Mouse (Mus musculus) olfactory bulb, adult 2 months (tissue): ENCODE results near the gene Clrn1. TPM values are rescaled to one million over a fixed set of nuclear protein-coding genes. Genes with fewer than 3 reads are reported as not detected.

ENCODE experiments used
- H3K27ac ChIP-seq: fragments of 200-500 bp; 2 replicates; pipeline ENCODE4 v1.5.1; 2012; ENCODE audit warnings: low read depth, low read length; ENCODE audit not compliant: insufficient read depth
- H3K4me1 ChIP-seq: fragments of 200-500 bp; 2 replicates; pipeline ENCODE4 v1.6.1; 2012; ENCODE audit warnings: low read length; ENCODE audit not compliant: control insufficient read depth, insufficient read depth
- H3K4me3 ChIP-seq: fragments of 200-500 bp; 2 replicates; pipeline ENCODE4 v1.5.1; 2012; ENCODE audit warnings: mild to moderate bottlenecking, low read depth, low read length, moderate library complexity; ENCODE audit not compliant: insufficient read depth
- CTCF ChIP-seq: fragments of 200-500 bp; IDR thresholded peaks from 2 replicates; pipeline ENCODE4 v1.5.1; 2012; ENCODE audit warnings: low read depth, mild to moderate bottlenecking, low read length, moderate library complexity; ENCODE audit not compliant: insufficient read depth
- POLR2A ChIP-seq: fragments of 200-500 bp; IDR thresholded peaks from 2 replicates; pipeline ENCODE4 v1.6.1; 2012; ENCODE audit warnings: mild to moderate bottlenecking, low read depth, low read length, moderate library complexity; ENCODE audit not compliant: insufficient read depth
- WGBS: fragments of 180-500 bp; shearing (Covaris S2); methylation state at CpG from one replicate; pipeline ENCODE4 v1.1.7; 2018; 5-methylcytosine and 5-hydroxymethylcytosine counted together
- polyA plus RNA-seq: library from polyadenylated mRNA; stranded (reverse); fragments of >200 nt; gene quantifications from 2 replicates; pipeline ENCODE4 v1.2.4, GENCODE M21; 2012; ENCODE audit warnings: low replicate concordance; ENCODE audit not compliant: missing spikeins, insufficient read depth, insufficient read length

Gene Clrn1
- polyA plus RNA-seq, 1 experiment, result not detected

DNA sequence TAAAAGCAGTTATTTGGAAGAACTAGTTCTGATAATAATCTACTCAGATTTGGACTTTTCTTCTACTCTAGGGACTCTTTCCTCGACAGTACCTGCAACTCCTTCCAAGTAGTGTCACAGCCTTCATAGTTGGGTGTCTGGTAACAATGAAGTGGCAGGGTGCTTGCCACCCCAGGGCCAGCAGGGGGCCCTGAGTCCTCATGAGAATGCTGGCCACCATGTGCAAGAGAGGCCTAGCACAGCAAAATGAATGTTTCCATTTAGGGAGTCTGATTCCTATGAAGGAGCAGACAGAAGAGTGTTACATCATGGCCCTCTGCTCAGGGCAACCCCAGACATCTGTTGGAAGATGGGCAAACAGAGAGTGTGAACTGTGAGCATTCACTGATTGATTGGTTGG is 41.7 kb downstream of the Clrn1 start:
- no peak overlapping the region for H3K27ac ChIP-seq
- 55% methylated on average over 1 of the region's 1 CpGs for WGBS
- H3K4me1 ChIP-seq, result no peaks in the 10 kb centered on the region
- no peak overlapping the region for H3K4me3 ChIP-seq
- TF ChIP-seq POLR2A (no peak), CTCF (peak; percentile 33; the same call in 1 of the 2 replicates)

- no peak overlapping the region for H3K27ac ChIP-seq
- 82% methylated on average over 5 of the region's 5 CpGs for WGBS
- H3K4me1 ChIP-seq, result no peaks in the 10 kb centered on the region
- TF ChIP-seq CTCF, result no peak
- TF ChIP-seq POLR2A, result no peak
- no peak overlapping the region for H3K4me3 ChIP-seq
These were observed 51.5 kb downstream of the Clrn1 start for GRCm38 (mm10) chr3:58833442-58834160.

GRCm38 (mm10) chr3:58832888-58833287 is 52.3 kb downstream of the Clrn1 start:
- H3K4me1 ChIP-seq, result no peaks in the 10 kb centered on the region
- TF ChIP-seq CTCF (no peak), POLR2A (no peak)
- no peak overlapping the region for H3K27ac ChIP-seq
- 76% methylated on average over 2 of the region's 2 CpGs for WGBS
- no peak overlapping the region for H3K4me3 ChIP-seq

DNA sequence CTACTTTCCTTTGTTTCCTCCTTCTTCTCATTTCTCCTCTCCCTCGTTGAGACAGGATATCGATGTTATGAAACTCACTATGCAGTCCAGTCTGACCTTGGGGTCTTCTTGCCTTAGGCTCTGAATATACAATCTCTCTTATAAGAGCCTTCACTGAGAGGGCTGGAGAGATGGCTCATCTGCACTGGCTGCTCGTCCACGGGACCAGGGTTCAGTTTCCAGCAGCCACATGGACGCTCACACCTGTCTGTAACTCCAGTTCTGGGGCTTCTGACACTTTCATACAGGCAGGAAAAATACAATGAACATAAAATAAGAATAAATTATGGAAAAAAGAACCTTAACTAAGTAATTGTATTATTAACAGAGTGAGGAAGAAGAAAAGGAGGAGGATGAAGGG is 53.6 kb downstream of the Clrn1 start:
- Histone ChIP-seq H3K4me3 (no peak overlapping the region), H3K27ac (no peak overlapping the region), H3K4me1 (no peaks in the 10 kb centered on the region)
- TF ChIP-seq CTCF (no peak), POLR2A (no peak)
- WGBS, result 91% methylated on average over 5 of the region's 5 CpGs

DNA sequence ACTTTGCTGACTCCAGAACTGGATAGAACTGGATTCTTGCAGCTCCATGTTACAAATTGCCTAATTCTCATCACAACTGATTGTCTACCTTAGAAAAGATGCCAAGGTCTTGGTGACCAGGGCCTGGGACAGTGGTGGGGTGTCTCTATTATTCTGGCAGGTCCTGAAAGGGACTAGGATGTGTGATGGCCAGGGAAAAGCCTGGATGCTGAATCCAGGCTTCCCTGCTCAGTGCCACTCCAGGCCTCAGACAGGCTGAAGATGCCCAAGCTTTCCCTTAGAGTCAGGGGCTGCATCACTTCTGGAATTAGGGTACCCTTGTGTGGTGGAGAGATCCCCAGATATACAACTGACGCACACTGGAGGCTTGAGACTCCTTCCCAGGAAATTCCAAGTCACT is 55.2 kb downstream of the Clrn1 start:
- 98% methylated on average over 1 of the region's 1 CpGs for WGBS
- Histone ChIP-seq H3K4me1 (no peaks in the 10 kb centered on the region), H3K27ac (no peak overlapping the region), H3K4me3 (no peak overlapping the region)
- TF ChIP-seq CTCF (no peak), POLR2A (no peak)

DNA sequence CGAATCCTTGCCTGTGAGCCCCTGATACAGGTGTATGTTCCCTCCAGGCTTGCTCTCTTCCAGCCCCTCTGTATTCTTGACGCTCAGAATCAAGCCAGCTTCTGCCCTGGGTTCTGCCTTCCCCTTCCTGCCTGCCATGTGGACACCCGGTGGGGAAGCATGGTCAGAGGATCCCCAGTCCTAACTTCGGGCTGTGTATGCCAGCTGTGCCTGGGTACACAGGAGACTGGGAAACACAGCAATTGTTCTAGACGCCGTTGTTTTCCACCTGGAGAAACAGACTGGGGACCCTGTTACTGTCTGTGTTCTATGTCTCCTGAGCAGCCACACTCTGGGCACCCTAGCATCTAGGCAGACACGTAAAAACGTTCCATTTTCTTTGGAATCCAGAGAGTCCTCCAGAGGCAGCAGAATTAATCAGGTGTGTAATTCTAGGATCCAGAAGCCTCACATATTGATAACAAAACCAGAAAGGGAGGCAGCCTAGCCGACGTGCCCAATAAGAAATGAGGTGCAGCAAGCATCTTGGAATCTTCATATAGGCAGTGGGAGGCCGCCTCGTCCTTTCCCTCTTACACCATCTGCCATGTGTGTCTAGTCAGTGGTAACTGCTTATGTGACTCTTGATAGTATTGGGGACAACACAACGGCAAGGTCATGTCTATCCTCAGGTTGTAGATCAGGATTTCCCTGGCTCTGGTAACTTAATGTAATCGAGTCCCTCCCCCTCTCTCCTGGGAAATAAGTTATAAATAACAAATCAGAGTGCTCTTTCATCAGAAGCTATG is 56.6 kb downstream of the Clrn1 start:
- no peaks in the 10 kb centered on the region for H3K4me1 ChIP-seq

GRCm38 (mm10) chr3:58826266-58826665 is 58.9 kb downstream of the Clrn1 start:
- H3K4me3 ChIP-seq, result no peak overlapping the region
- no peak for TF ChIP-seq POLR2A
- no peak for TF ChIP-seq CTCF
- H3K4me1 ChIP-seq, result no peaks in the 10 kb centered on the region
- WGBS, result 48% methylated on average over 4 of the region's 4 CpGs
- H3K27ac ChIP-seq, result no peak overlapping the region

More for the DNA sequence above, 56.6 kb downstream of the Clrn1 start:
- no peak overlapping the region for H3K27ac ChIP-seq
- no peak overlapping the region for H3K4me3 ChIP-seq
- WGBS, result 87% methylated on average over 14 of the region's 14 CpGs
- TF ChIP-seq CTCF, result no peak
- no peak for TF ChIP-seq POLR2A

GRCm38 (mm10) chr3:58822211-58822610 is 62.9 kb downstream of the Clrn1 start, which contains the start of gene Mindy4b-ps:
TSS of gene Mindy4b-ps (minus strand) at chr3:58822311.
- TF ChIP-seq CTCF, result no peak
- TF ChIP-seq POLR2A, result no peak
- 84% methylated on average over 4 of the region's 4 CpGs for WGBS
- Histone ChIP-seq H3K4me1 (no peaks in the 10 kb centered on the region; the same call in 1 of the 2 replicates), H3K27ac (no peak within 1 kb of the TSS), H3K4me3 (no peak within 1 kb of the TSS)

DNA sequence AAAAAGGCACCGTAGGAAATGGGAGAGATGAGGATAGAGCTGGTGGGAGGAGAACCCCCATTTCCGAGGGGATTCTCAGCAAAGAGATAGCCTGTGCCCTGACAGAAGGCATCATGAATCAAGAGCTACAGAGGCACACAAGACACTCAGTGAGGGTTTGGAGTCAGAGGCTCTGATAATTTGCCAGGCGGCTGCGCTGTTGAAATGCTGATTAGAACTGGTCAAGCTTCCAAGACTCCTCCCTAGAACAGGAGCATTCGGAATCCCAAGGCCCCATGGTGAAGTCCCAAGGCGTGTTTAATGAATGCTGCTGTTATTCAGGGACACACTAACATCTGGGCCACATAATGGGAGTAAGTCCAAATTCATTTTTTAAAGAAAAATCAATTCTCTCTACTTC is 67.8 kb downstream of the Clrn1 start:
- H3K4me3 ChIP-seq, result no peak overlapping the region
- no peaks in the 10 kb centered on the region; the same call in 1 of the 2 replicates for H3K4me1 ChIP-seq
- TF ChIP-seq POLR2A (no peak), CTCF (no peak)
- WGBS, result 53% methylated on average over 6 of the region's 6 CpGs
- H3K27ac ChIP-seq, result no peak overlapping the region
